Mouse (Mus musculus) forebrain, embryonic 13.5 days (tissue): ENCODE results near the gene Atf7ip. TPM values are rescaled to one million over a fixed set of nuclear protein-coding genes. Genes with fewer than 3 reads are reported as not detected.

Source experiments
- ATAC-seq: fragments of 200-750 bp; cut with Nextera tagmentation; 2 replicates; pipeline ENCODE4 v1.8.0; 2017
- H3K27ac ChIP-seq: fragments of 300-500 bp; sonication (generic); 2 replicates; pipeline ENCODE4 v1.5.1; 2015; ENCODE audit warnings: inconsistent platforms, mild to moderate bottlenecking, moderate library complexity
- H3K27me3 ChIP-seq: fragments of 300-500 bp; sonication (generic); 2 replicates; pipeline ENCODE4 v1.6.1; 2015; ENCODE audit warnings: mild to moderate bottlenecking, inconsistent platforms
- H3K36me3 ChIP-seq: fragments of 300-500 bp; sonication (generic); 2 replicates; pipeline ENCODE4 v1.6.1; 2015; ENCODE audit warnings: mild to moderate bottlenecking, inconsistent platforms; ENCODE audit not compliant: poor library complexity, severe bottlenecking
- H3K4me1 ChIP-seq: fragments of 300-500 bp; sonication (generic); 2 replicates; pipeline ENCODE4 v1.6.1; 2015; ENCODE audit warnings: inconsistent platforms
- H3K4me2 ChIP-seq: fragments of 300-500 bp; sonication (generic); 2 replicates; pipeline ENCODE4 v1.6.1; 2015; ENCODE audit warnings: inconsistent platforms, mild to moderate bottlenecking, moderate library complexity
- H3K4me3 ChIP-seq: fragments of 300-500 bp; sonication (generic); 2 replicates; pipeline ENCODE4 v1.5.1; 2015; ENCODE audit warnings: mild to moderate bottlenecking, inconsistent platforms
- H3K9ac ChIP-seq: fragments of 300-500 bp; sonication (generic); 2 replicates; pipeline ENCODE4 v1.6.1; 2015; ENCODE audit warnings: mild to moderate bottlenecking, inconsistent platforms
- H3K9me3 ChIP-seq: fragments of 300-500 bp; sonication (generic); replicated peaks from 2 replicates; pipeline ENCODE4 v1.6.1; 2016; ENCODE audit warnings: inconsistent platforms
- WGBS: fragments of 180-500 bp; shearing (Covaris S2); methylation state at CpG from one replicate; pipeline ENCODE4 v1.1.7; 2015; 5-methylcytosine and 5-hydroxymethylcytosine counted together
- polyA plus RNA-seq: library from polyadenylated mRNA; unstranded; fragments of >200 nt; fragmentation: Nextera tagmentation; extraction: Ambion mirVana; gene quantifications from 2 replicates; pipeline ENCODE4 v1.2.1, GENCODE M21; 2015

The Atf7ip gene
- polyA plus RNA-seq, 1 experiment from 2014 or later = 47.3 TPM

GRCm38 (mm10) chr6:136549606-136550005 is 43.6 kb downstream of the Atf7ip start:
- H3K27ac ChIP-seq = peak overlapping the region; percentile 58
- H3K36me3 ChIP-seq = no peaks in the 10 kb centered on the region
- H3K4me2 ChIP-seq = no peak overlapping the region
- WGBS = 86% methylated on average over 3 of the region's 3 CpGs
- H3K9me3 ChIP-seq = no peaks in the 10 kb centered on the region
- H3K4me3 ChIP-seq = no peak overlapping the region
- H3K27me3 ChIP-seq = no peaks in the 10 kb centered on the region
- H3K9ac ChIP-seq = no peak overlapping the region
- no peak for ATAC-seq
- H3K4me1 ChIP-seq = peaks cover 39% of the 10 kb centered on the region

GRCm38 (mm10) chr6:136550596-136551304 is 44.8 kb downstream of the Atf7ip start:
- 31% methylated on average over 7 of the region's 7 CpGs for WGBS
- Histone ChIP-seq H3K4me3 (no peak overlapping the region), H3K4me1 (peaks cover 33% of the 10 kb centered on the region), H3K36me3 (no peaks in the 10 kb centered on the region), H3K4me2 (0 out of 2 replicates have a peak overlapping the region, but pooled peaks have one; percentile 23), H3K9me3 (no peaks in the 10 kb centered on the region), H3K9ac (no peak overlapping the region), H3K27ac (peak overlapping the region; percentile 83), H3K27me3 (no peaks in the 10 kb centered on the region)
- peak; percentile 51 for ATAC-seq

GRCm38 (mm10) chr6:136551550-136552109 is 45.7 kb downstream of the Atf7ip start:
- 91% methylated on average over 7 of the region's 7 CpGs for WGBS
- H3K27me3 ChIP-seq = no peaks in the 10 kb centered on the region
- H3K36me3 ChIP-seq = no peaks in the 10 kb centered on the region
- peaks cover 30% of the 10 kb centered on the region for H3K4me1 ChIP-seq
- no peak for ATAC-seq
- H3K4me3 ChIP-seq = no peak overlapping the region
- no peak overlapping the region for H3K9ac ChIP-seq
- H3K4me2 ChIP-seq = no peak overlapping the region
- no peaks in the 10 kb centered on the region for H3K9me3 ChIP-seq
- peak overlapping the region; percentile 65 for H3K27ac ChIP-seq

- H3K9ac ChIP-seq = no peak overlapping the region
- no peak for ATAC-seq
- no peaks in the 10 kb centered on the region for H3K27me3 ChIP-seq
- H3K4me1 ChIP-seq = peaks cover 28% of the 10 kb centered on the region
- no peaks in the 10 kb centered on the region for H3K36me3 ChIP-seq
- no peak overlapping the region for H3K4me2 ChIP-seq
- WGBS = 71% methylated on average over 5 of the region's 5 CpGs
- H3K27ac ChIP-seq = peak overlapping the region; percentile 81
- H3K4me3 ChIP-seq = no peak overlapping the region
- no peaks in the 10 kb centered on the region for H3K9me3 ChIP-seq
Observed at GRCm38 (mm10) chr6:136553156-136553555, 47.2 kb downstream of the Atf7ip start.

GRCm38 (mm10) chr6:136553767-136554569 is 48.0 kb downstream of the Atf7ip start:
- peak; percentile 82 for ATAC-seq
- peaks cover 32% of the 10 kb centered on the region for H3K4me1 ChIP-seq
- no peak overlapping the region for H3K4me3 ChIP-seq
- no peaks in the 10 kb centered on the region for H3K9me3 ChIP-seq
- H3K36me3 ChIP-seq = no peaks in the 10 kb centered on the region
- peak overlapping the region; percentile 24 for H3K4me2 ChIP-seq
- 35% methylated on average over 11 of the region's 11 CpGs for WGBS
- H3K27ac ChIP-seq = peak overlapping the region; percentile 81
- H3K27me3 ChIP-seq = no peaks in the 10 kb centered on the region
- H3K9ac ChIP-seq = no peak overlapping the region

- H3K4me2 ChIP-seq = peak overlapping the region; percentile 33; the same call in 1 of the 2 replicates
- peaks cover 4% of the 10 kb centered on the region for H3K36me3 ChIP-seq
- H3K4me3 ChIP-seq = no peak overlapping the region
- H3K27me3 ChIP-seq = no peaks in the 10 kb centered on the region
- H3K4me1 ChIP-seq = peaks cover 31% of the 10 kb centered on the region
- peak overlapping the region; percentile 87 for H3K27ac ChIP-seq
- 0 out of 2 replicates have a peak, but pooled peaks have one; percentile 4 for ATAC-seq
- 67% methylated on average over 7 of the region's 7 CpGs for WGBS
- H3K9me3 ChIP-seq = no peaks in the 10 kb centered on the region
- H3K9ac ChIP-seq = no peak overlapping the region
Observed at GRCm38 (mm10) chr6:136554774-136555522, 49.0 kb downstream of the Atf7ip start.

- 36% methylated on average over 5 of the region's 5 CpGs for WGBS
- peak overlapping the region; percentile 33; the same call in 1 of the 2 replicates for H3K4me2 ChIP-seq
Observed at GRCm38 (mm10) chr6:136555523-136555915, 49.6 kb downstream of the Atf7ip start.

GRCm38 (mm10) chr6:136558288-136559005 is 52.5 kb downstream of the Atf7ip start:
- ATAC-seq = no peak
- Histone ChIP-seq H3K27ac (no peak overlapping the region), H3K4me3 (no peak overlapping the region), H3K9me3 (peaks cover 3% of the 10 kb centered on the region; the same call in 1 of the 2 replicates), H3K9ac (no peak overlapping the region), H3K36me3 (peaks cover 36% of the 10 kb centered on the region), H3K4me1 (peaks cover 21% of the 10 kb centered on the region), H3K27me3 (no peaks in the 10 kb centered on the region), H3K4me2 (no peak overlapping the region)
- WGBS = 74% methylated on average over 8 of the region's 8 CpGs

More at GRCm38 (mm10) chr6:136555523-136555915, 49.6 kb downstream of the Atf7ip start:
- Histone ChIP-seq H3K9me3 (no peaks in the 10 kb centered on the region), H3K27ac (peak overlapping the region; percentile 87), H3K4me3 (no peak overlapping the region), H3K4me1 (peaks cover 29% of the 10 kb centered on the region), H3K9ac (no peak overlapping the region), H3K36me3 (peaks cover 9% of the 10 kb centered on the region), H3K27me3 (no peaks in the 10 kb centered on the region)
- peak; percentile 61 for ATAC-seq

GRCm38 (mm10) chr6:136566002-136566401 is 60.0 kb downstream of the Atf7ip start:
- Histone ChIP-seq H3K4me2 (no peak overlapping the region), H3K36me3 (peaks cover 83% of the 10 kb centered on the region), H3K27ac (no peak overlapping the region), H3K4me3 (no peak overlapping the region), H3K9me3 (peaks cover 5% of the 10 kb centered on the region), H3K9ac (no peak overlapping the region), H3K4me1 (no peaks in the 10 kb centered on the region), H3K27me3 (no peaks in the 10 kb centered on the region)
- ATAC-seq = no peak
- 91% methylated on average over 5 of the region's 5 CpGs for WGBS

- peak; percentile 55; the same call in 1 of the 2 replicates for ATAC-seq
- Histone ChIP-seq H3K27ac (no peak overlapping the region), H3K36me3 (peaks cover 70% of the 10 kb centered on the region), H3K9ac (no peak overlapping the region), H3K4me3 (no peak overlapping the region), H3K4me2 (no peak overlapping the region), H3K9me3 (no peaks in the 10 kb centered on the region), H3K4me1 (no peaks in the 10 kb centered on the region), H3K27me3 (no peaks in the 10 kb centered on the region)
- 95% methylated on average over 4 of the region's 4 CpGs for WGBS
Observed at GRCm38 (mm10) chr6:136590739-136591138, 84.8 kb downstream of the Atf7ip start.

GRCm38 (mm10) chr6:136594541-136594940 is 88.6 kb downstream of the Atf7ip start:
- no peaks in the 10 kb centered on the region for H3K27me3 ChIP-seq
- H3K27ac ChIP-seq = no peak overlapping the region
- no peak for ATAC-seq
- no peak overlapping the region for H3K9ac ChIP-seq
- H3K4me2 ChIP-seq = no peak overlapping the region
- no peaks in the 10 kb centered on the region for H3K4me1 ChIP-seq
- H3K9me3 ChIP-seq = no peaks in the 10 kb centered on the region
- WGBS = 94% methylated on average over 4 of the region's 4 CpGs
- H3K36me3 ChIP-seq = peaks cover 68% of the 10 kb centered on the region
- H3K4me3 ChIP-seq = no peak overlapping the region
